Mouse (Mus musculus): ENCODE measurements around the gene Alpk3.
"Not testable (repeated sequence)": the region's sequence is repeated elsewhere in the genome, so short reads cannot be mapped to it uniquely, and the experiment has no call there.

Alpk3 gene

GRCm38 (mm10) chr7:81131864-81132263, 74.5 kb downstream of the Alpk3 start:
- no peak for DNase-seq (ENCODE audit: low read depth, low spot score)

DNA sequence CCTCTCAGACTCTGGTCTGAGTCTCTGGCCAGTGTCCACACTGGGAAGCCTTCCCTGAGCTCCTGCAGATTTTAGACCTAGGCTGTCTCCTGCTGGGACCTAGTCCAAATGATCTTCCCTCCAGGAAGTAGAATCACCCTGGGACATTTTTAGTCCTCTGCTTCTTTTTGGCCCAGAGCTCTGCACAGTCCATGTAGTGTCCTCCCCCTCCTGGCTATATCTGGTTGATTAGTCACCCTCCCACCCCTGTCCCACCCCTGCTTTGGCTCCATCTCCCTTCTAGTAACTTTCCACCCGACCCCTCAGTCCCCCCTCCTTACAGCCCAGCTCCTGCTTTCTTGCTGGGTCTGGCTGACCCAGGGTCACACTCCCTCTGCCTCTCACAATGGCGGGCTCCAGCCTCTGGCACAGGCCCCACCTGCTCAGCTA, 75.5 kb downstream of the Alpk3 start:
- no peak for DNase-seq (ENCODE audit: low read depth, low spot score)

- no peak for DNase-seq (ENCODE audit: low read depth, low spot score)
These were observed 76.0 kb downstream of the Alpk3 start for GRCm38 (mm10) chr7:81133416-81133815.

GRCm38 (mm10) chr7:81133941-81134340, 76.5 kb downstream of the Alpk3 start:
- no peak for DNase-seq (ENCODE audit: low read depth, low spot score)

DNA sequence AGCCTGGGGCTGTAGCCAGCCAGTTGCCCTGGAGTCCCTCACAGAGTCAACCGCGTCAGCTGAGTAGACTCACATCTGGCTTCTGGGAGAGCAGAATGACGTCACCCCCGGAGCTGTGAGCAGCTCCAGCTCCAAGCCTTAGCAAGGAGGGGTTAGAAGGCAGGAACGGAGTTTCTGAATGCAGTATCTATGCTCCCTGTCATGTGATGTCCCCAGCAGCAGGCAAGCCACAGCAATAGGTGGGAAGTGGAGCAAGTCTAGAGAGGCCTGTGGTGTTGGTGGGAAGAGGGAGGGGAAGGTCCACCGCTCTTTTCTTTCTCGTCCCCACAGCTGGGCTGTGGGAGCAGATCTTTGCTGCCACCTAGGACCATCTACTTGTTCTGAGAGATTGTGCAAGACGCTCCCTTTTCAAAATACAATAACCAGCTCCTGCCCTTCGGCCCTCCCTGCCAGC, 77.2 kb downstream of the Alpk3 start:
- no peak for DNase-seq (ENCODE audit: low read depth, low spot score)

- no peak for DNase-seq (ENCODE audit: low read depth, low spot score)
These were observed 79.9 kb downstream of the Alpk3 start for GRCm38 (mm10) chr7:81137292-81137691.

DNA sequence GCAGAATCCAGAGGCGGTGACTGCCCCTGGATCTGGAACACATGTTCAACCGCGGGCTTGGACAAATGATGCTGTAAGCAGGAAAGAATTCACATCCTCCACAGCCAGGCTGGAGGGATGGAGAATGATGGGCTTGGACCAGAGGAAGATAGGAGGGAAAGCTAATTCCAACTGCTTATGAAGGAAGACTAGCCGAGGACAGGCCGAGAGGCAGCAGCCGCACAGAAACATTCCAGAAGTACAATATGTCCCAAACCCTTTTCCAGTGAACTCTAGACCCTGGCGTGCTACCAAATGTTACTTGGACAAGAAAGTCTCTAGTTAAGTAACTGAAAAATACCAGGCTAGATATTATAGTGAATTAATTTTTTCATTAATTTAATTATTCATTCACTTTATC, 81.7 kb downstream of the Alpk3 start:
- DNase-seq (ENCODE audit: low read depth, low spot score) = no peak

GRCm38 (mm10) chr7:81139671-81140404, 82.4 kb downstream of the Alpk3 start:
- no peak for DNase-seq (ENCODE audit: low read depth, low spot score)

DNA sequence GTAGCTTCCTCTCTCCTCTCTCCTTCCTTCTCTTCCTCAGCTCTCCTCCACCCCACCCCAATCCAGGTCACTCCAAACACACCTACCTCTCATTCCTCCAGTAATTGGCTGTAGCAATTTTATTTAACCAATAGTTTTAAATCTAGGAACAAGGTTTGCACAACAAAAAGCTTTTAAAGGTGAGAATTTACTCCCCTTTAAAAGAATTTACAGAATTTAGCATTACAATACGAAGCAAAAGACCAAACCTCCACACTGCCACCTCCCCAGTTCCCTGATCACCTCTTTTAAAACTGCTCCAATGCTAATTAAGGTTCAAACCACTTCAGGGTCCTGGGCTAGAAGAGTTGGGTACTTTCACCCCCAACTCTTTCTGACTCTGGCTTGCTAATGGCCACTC, 84.1 kb downstream of the Alpk3 start:
- DNase-seq (ENCODE audit: low read depth, low spot score) = no peak

GRCm38 (mm10) chr7:81143056-81143455, 85.7 kb downstream of the Alpk3 start:
- not testable (repeated sequence) for DNase-seq (ENCODE audit: low read depth, low spot score)

DNA sequence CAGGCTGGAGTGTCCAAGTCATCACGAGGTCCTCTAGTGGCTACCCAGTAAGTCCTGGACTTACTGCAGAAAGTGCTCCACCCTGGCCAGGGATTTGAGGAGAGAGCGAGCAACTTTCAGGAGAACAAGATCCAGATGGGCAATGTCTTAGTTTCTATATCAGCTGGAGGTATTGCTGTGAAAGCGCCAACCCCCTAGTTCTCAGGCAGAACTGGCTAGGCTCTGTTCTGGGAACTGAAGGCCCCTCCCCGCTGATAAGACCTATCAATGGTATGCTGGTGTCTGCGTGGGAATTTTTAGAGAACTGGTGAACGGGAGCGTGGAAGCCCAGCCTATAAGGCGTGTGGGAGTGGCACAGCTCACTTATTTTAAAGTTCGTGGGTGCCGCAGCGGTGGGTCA, 92.4 kb downstream of the Alpk3 start:
- DNase-seq (ENCODE audit: low read depth, low spot score) = peak; percentile 12

DNA sequence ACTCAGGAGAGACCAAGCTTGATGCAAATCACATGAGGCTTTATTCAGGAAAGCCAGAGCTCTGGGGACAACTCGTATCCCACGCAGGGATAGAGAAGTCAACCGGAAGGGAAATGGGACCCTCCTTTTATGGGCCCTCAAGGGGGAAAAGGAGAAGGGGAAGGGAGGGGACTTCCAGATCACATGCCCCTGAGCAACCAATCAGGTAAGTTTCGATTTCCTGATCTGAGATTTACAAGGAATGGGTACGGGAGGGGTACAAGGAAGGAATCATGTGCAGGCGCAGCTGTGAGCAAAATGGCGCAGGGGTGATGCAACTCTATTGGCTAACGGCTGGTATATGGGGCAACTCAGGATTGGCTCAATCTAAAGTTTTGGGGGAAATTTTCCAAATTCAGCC, 93.8 kb downstream of the Alpk3 start:
- no peak for DNase-seq (ENCODE audit: low read depth, low spot score)

GRCm38 (mm10) chr7:81152306-81152705, 94.9 kb downstream of the Alpk3 start:
- no peak for DNase-seq (ENCODE audit: low read depth, low spot score)

DNA sequence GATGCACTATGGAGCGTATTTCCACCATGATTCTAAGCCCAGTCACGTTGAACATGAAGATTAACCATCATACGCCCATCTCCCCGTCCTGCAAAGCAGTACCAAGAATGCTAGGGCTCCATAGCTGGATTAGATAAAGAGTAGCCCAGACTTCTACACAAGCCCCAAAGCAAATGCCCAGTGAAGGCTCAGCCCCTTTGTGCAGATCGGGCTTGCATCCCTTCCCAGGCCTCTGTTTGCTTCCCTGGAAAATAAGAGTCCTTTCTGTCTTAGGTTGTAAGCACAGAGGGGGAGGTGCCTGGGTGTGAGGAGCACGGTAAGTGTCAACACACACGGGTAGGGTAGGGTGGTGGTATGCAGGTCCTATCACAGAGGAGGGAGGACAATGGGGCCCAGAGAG, 95.4 kb downstream of the Alpk3 start:
- DNase-seq (ENCODE audit: low read depth, low spot score) = no peak

DNA sequence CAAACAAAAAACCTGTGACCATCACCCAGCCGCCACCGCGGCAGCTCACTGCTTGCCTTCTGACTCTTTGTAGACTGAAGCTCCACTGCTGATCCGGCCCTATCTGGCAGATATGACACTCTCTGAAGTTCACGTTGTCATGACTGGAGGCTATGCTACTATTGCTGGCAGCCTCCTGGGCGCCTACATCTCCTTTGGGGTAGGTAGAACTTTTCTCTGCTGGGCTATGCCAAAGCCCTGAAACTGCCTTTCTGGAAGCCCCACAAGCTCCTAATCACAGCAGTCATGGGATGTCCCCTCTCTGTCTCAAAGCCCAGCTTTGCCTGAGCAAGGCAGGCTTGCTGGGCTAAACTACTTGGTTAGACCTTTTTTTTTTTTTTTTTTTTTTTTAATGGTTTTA, 95.9 kb downstream of the Alpk3 start:
- DNase-seq (ENCODE audit: low read depth, low spot score) = no peak

DNA sequence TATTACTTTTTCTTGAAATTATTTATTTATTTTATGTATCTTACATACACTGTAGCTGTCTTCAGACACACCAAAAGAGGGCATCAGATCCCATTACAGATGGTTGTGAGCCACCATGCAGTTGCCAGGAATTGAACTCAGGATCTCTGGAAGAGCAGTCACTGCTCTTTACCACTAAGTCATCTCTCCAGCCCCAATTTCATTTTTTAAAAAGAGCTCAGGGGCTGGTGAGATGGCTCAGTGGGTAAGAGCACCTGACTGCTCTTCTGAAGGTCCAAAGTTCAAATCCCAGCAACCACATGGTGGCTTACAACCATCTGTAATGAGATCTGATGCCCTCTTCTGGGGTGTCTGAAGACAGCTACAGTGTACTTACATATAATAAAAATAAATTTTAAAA, 96.8 kb downstream of the Alpk3 start:
- DNase-seq (ENCODE audit: low read depth, low spot score) = not testable (repeated sequence)

GRCm38 (mm10) chr7:81154960-81155359, 97.6 kb downstream of the Alpk3 start:
- DNase-seq (ENCODE audit: low read depth, low spot score) = peak; percentile 38
